Mouse (Mus musculus) MEL (cell line): Measurements from ENCODE around the gene Slx1b. TPM values are rescaled to one million over a fixed set of nuclear protein-coding genes. Genes with fewer than 3 reads are reported as not detected.

Experiments used
- DNase-seq: peaks from one replicate; pipeline ENCODE4 v3.0.0; 2011; ENCODE audit warnings: low read depth, low spot score
- H3K27ac ChIP-seq: 2 replicates; pipeline ENCODE4 v1.5.1; 2012; ENCODE audit warnings: low read depth, mild to moderate bottlenecking, control low read depth, low read length, moderate library complexity; ENCODE audit not compliant: control insufficient read depth
- H3K27me3 ChIP-seq, 2 experiments: fragments of 150-350 bp in 1 of 2; sonication (generic) in 1 of 2; 2 replicates each; pipeline ENCODE4 v1.6.1; 2012; ENCODE audit warnings: low read length in 2 of 2, mild to moderate bottlenecking in 2 of 2, improper control_type of control experiment in 1 of 2, moderate library complexity in 1 of 2; ENCODE audit not compliant: insufficient read depth in 2 of 2, control insufficient read depth in 1 of 2
- H3K36me3 ChIP-seq, 2 experiments: 2 replicates each; pipeline ENCODE4 v1.6.1; 2012 to 2014; ENCODE audit warnings: low read length in 2 of 2, improper control_type of control experiment in 1 of 2, inconsistent platforms in 1 of 2, mild to moderate bottlenecking in 1 of 2; ENCODE audit not compliant: insufficient read depth in 2 of 2, control insufficient read depth in 1 of 2
- H3K4me1 ChIP-seq, 2 experiments: fragments of 150-350 bp in 1 of 2; sonication (generic) in 1 of 2; 2 replicates each; pipeline ENCODE4 v1.6.1; 2012; ENCODE audit warnings: low read length in 2 of 2, improper control_type of control experiment in 1 of 2, mild to moderate bottlenecking in 1 of 2; ENCODE audit not compliant: insufficient read depth in 2 of 2, control insufficient read depth in 1 of 2
- H3K4me3 ChIP-seq, 2 experiments: fragments of 150-350 bp in 1 of 2; sonication (generic) in 1 of 2; 2 replicates each; pipeline ENCODE4 v1.5.1; 2012; ENCODE audit warnings: low read depth in 2 of 2, low read length in 2 of 2, mild to moderate bottlenecking in 2 of 2, moderate library complexity in 2 of 2, control low read depth in 1 of 2, improper control_type of control experiment in 1 of 2; ENCODE audit not compliant: control insufficient read depth in 1 of 2, insufficient read depth in 1 of 2
- H3K79me2 ChIP-seq: 2 replicates; pipeline ENCODE4 v1.6.1; 2012; ENCODE audit warnings: mild to moderate bottlenecking, low read length, moderate library complexity; ENCODE audit not compliant: control insufficient read depth, poor library complexity, insufficient read depth
- H3K9ac ChIP-seq: 2 replicates; pipeline ENCODE4 v1.6.1; 2012; ENCODE audit warnings: low read depth, mild to moderate bottlenecking, control low read depth, low read length, moderate library complexity; ENCODE audit not compliant: control insufficient read depth, poor library complexity, severe bottlenecking
- H3K9me3 ChIP-seq: fragments of 150-350 bp; sonication (generic); replicated peaks from 2 replicates; pipeline ENCODE4 v1.6.1; 2012; ENCODE audit warnings: mild to moderate bottlenecking, low read length, improper control_type of control experiment, moderate library complexity; ENCODE audit not compliant: insufficient read depth
- CHD1 ChIP-seq: IDR thresholded peaks from 2 replicates; pipeline ENCODE4 v1.6.1; 2012; ENCODE audit warnings: low read depth, mild to moderate bottlenecking, inconsistent platforms, low read length, improper control_type of control experiment
- ELF1 ChIP-seq: IDR thresholded peaks from 2 replicates; pipeline ENCODE4 v1.6.1; 2014; ENCODE audit warnings: low read depth, mild to moderate bottlenecking, inconsistent platforms, low read length, improper control_type of control experiment, moderate library complexity
- ETS1 ChIP-seq: IDR thresholded peaks from 2 replicates; pipeline ENCODE4 v1.6.1; 2012; ENCODE audit warnings: low read depth, mild to moderate bottlenecking, inconsistent platforms, low read length, improper control_type of control experiment, moderate library complexity
- MAZ ChIP-seq: IDR thresholded peaks from 2 replicates; pipeline ENCODE4 v1.6.1; 2012; ENCODE audit warnings: low read depth, mild to moderate bottlenecking, inconsistent platforms, low read length, improper control_type of control experiment
- MEF2A ChIP-seq: IDR thresholded peaks from 2 replicates; pipeline ENCODE4 v1.6.1; 2014; ENCODE audit warnings: low read depth, mild to moderate bottlenecking, inconsistent platforms, low read length, improper control_type of control experiment; ENCODE audit not compliant: poor library complexity, insufficient replicate concordance, severe bottlenecking; ENCODE audit errors: extremely low read depth
- MYB ChIP-seq: IDR thresholded peaks from 2 replicates; pipeline ENCODE4 v1.6.1; 2011; ENCODE audit warnings: mild to moderate bottlenecking, low read depth, low read length, improper control_type of control experiment
- MYC ChIP-seq: IDR thresholded peaks from 2 replicates; pipeline ENCODE4 v1.6.1; 2011; ENCODE audit warnings: low read depth, mild to moderate bottlenecking, low read length, improper control_type of control experiment, moderate library complexity
- POLR2A ChIP-seq, 2 experiments: IDR thresholded peaks; 2 replicates each; pipeline ENCODE4 v1.6.1; 2011 to 2012; ENCODE audit warnings: low read length in 2 of 2, mild to moderate bottlenecking in 2 of 2, control low read depth in 1 of 2, improper control_type of control experiment in 1 of 2, low read depth in 1 of 2, moderate library complexity in 1 of 2; ENCODE audit not compliant: control insufficient read depth in 1 of 2, insufficient read depth in 1 of 2, poor library complexity in 1 of 2
- POLR2AphosphoS2 ChIP-seq: IDR thresholded peaks from 2 replicates; pipeline ENCODE4 v1.6.1; 2011; ENCODE audit warnings: low read length, improper control_type of control experiment
- POLR2AphosphoS5 ChIP-seq: IDR thresholded peaks from 2 replicates; pipeline ENCODE4 v1.6.1; 2012; ENCODE audit warnings: low read depth, borderline replicate concordance, mild to moderate bottlenecking, inconsistent platforms, low read length, moderate library complexity, mixed read lengths
- RAD21 ChIP-seq: IDR thresholded peaks from 2 replicates; pipeline ENCODE4 v1.6.1; 2011; ENCODE audit warnings: mild to moderate bottlenecking, low read depth, low read length, improper control_type of control experiment
- RCOR1 ChIP-seq: IDR thresholded peaks from 2 replicates; pipeline ENCODE4 v1.6.1; 2012; ENCODE audit warnings: low read depth, mild to moderate bottlenecking, inconsistent platforms, low read length, improper control_type of control experiment
- SMC3 ChIP-seq: IDR thresholded peaks from 2 replicates; pipeline ENCODE4 v1.6.1; 2011; ENCODE audit warnings: low read depth, low read length, improper control_type of control experiment
- TBP ChIP-seq: IDR thresholded peaks from 2 replicates; pipeline ENCODE4 v1.8.0; 2011; ENCODE audit warnings: low read depth, low read length, improper control_type of control experiment
- TCF12 ChIP-seq: IDR thresholded peaks from 2 replicates; pipeline ENCODE4 v1.6.1; 2014; ENCODE audit warnings: low read depth, mild to moderate bottlenecking, inconsistent platforms, low read length, improper control_type of control experiment, moderate library complexity
- ZMIZ1 ChIP-seq: IDR thresholded peaks from 2 replicates; pipeline ENCODE4 v1.6.1; 2012; ENCODE audit warnings: low read depth, mild to moderate bottlenecking, inconsistent platforms, low read length, improper control_type of control experiment, moderate library complexity
- ZNF384 ChIP-seq: IDR thresholded peaks from 2 replicates; pipeline ENCODE4 v1.6.1; 2012; ENCODE audit warnings: low read depth, mild to moderate bottlenecking, inconsistent platforms, low read length, improper control_type of control experiment
- polyA plus RNA-seq, 2 experiments: library from polyadenylated mRNA; stranded (reverse) in 1 of 2; unstranded in 1 of 2; fragments of >175 nt in 1 of 2; fragments of >200 nt in 1 of 2; gene quantifications; 2 replicates each; pipeline versions ENCODE4 v1.2.1 to v1.2.4; 2012; ENCODE audit warnings: low replicate concordance in 2 of 2, low read depth in 1 of 2; ENCODE audit not compliant: insufficient read length in 2 of 2, insufficient read depth in 1 of 2, missing spikeins in 1 of 2
- total RNA-seq: library from RNA; depleted of rRNA; stranded (reverse); fragments of 300-350 nt; gene quantifications from 2 replicates; pipeline ENCODE4 v1.2.3, GENCODE M21; 2012

The Slx1b gene
- total and polyA plus RNA-seq, 3 experiments: 4.6 to 10.2 TPM; not detected in 1

- TF ChIP-seq ZNF384: no peak
- TF ChIP-seq CHD1: no peak
- TF ChIP-seq POLR2AphosphoS5: no peak
- TF ChIP-seq TBP: no peak
- peak; percentile 59 for TF ChIP-seq SMC3
- no peak for TF ChIP-seq ETS1
- TF ChIP-seq ELF1: no peak
- TF ChIP-seq RAD21: peak; percentile 28
- no peak for TF ChIP-seq MEF2A
These were observed 5.5 kb upstream of the Slx1b start (continued) for GRCm38 (mm10) chr7:126701070-126701469.

GRCm38 (mm10) chr7:126700063-126701015 is 4.8 kb upstream of the Slx1b start:
- peaks cover 46% of the 10 kb centered on the region for H3K79me2 ChIP-seq
- TF ChIP-seq MYB (no peak), TCF12 (no peak), MYC (no peak), MAZ (no peak)
- TF ChIP-seq, all 39 proteins: peak for 0
- Histone ChIP-seq H3K36me3 (peaks cover 0 to 31% of the 10 kb centered on the region in 2 experiments; a peak in 2 of 4 replicates), H3K27me3 (no peaks in the 10 kb centered on the region), H3K4me3 (no peak overlapping the region), H3K4me1 (peaks cover 11 to 37% of the 10 kb centered on the region in 2 experiments; a peak in 3 of 4 replicates), H3K27ac (no peak overlapping the region), H3K9me3 (no peaks in the 10 kb centered on the region), H3K9ac (no peak overlapping the region)
- DNase-seq: no peak

- Histone ChIP-seq H3K4me1 (peaks cover 9 to 31% of the 10 kb centered on the region in 2 experiments; a peak in 3 of 4 replicates), H3K9ac (no peak overlapping the region), H3K27ac (no peak overlapping the region), H3K36me3 (peaks cover 0 to 30% of the 10 kb centered on the region in 2 experiments; a peak in 2 of 4 replicates), H3K27me3 (no peaks in the 10 kb centered on the region), H3K4me3 (no peak overlapping the region), H3K79me2 (peaks cover 36% of the 10 kb centered on the region), H3K9me3 (no peaks in the 10 kb centered on the region)
- DNase-seq: no peak
- TF ChIP-seq POLR2A (IDR thresholded peaks at IDR 0.05; ENCODE audit: control insufficient read depth in 1 of 2, insufficient read depth in 1 of 2, low read depth in 1 of 2, low read length in 2 of 2, poor library complexity in 1 of 2) (peak in 1 of 2 experiments; percentile 49; a peak in 2 of 4 replicates), ZMIZ1 (peak; percentile 20; the same call in 1 of the 2 replicates), RCOR1 (no peak), POLR2AphosphoS2 (peak; percentile 62; the same call in 1 of the 2 replicates)
These were observed 2.3 kb upstream of the Slx1b start for GRCm38 (mm10) chr7:126697838-126698237.
